Mouse (Mus musculus): Measurements from ENCODE around the gene Slc25a20. TPM values are rescaled to one million over a fixed set of nuclear protein-coding genes. Genes with fewer than 3 reads are reported as not detected.

Slc25a20 gene
- polyA plus RNA-seq, 1 experiment: 42.2 TPM

GRCm38 (mm10) chr9:108687181-108687580 is 25.3 kb downstream of the Slc25a20 start:
- Histone ChIP-seq H3K27me3 (replicated peaks; ENCODE audit: control insufficient read depth, insufficient read depth, low read length) (no peaks in the 10 kb centered on the region), H3K27ac (ENCODE audit: insufficient read depth, low read depth, low read length) (no peak overlapping the region), H3K4me3 (ENCODE audit: insufficient read depth, low read depth, low read length) (no peak overlapping the region), H3K4me1 (ENCODE audit: control insufficient read depth, insufficient read depth, low read length) (peaks cover 6% of the 10 kb centered on the region; the same call in 1 of the 2 replicates), H3K36me3 (ENCODE audit: control insufficient read depth, insufficient read depth, low read length) (no peaks in the 10 kb centered on the region)
- WGBS: 80% methylated on average over 6 of the region's 6 CpGs
- DNase-seq: peak; percentile 31
- TF ChIP-seq POLR2A (IDR thresholded peaks at IDR 0.05; ENCODE audit: low read depth, low read length) (no peak), CTCF (conservative IDR thresholded peaks at IDR 0.05; ENCODE audit: insufficient read depth, insufficient read length, low read depth, low read length) (no peak)

- H3K27ac ChIP-seq (ENCODE audit: insufficient read depth, low read depth, low read length): no peak overlapping the region
- H3K36me3 ChIP-seq (ENCODE audit: control insufficient read depth, insufficient read depth, low read length): no peaks in the 10 kb centered on the region
- no peaks in the 10 kb centered on the region for H3K27me3 ChIP-seq (replicated peaks; ENCODE audit: control insufficient read depth, insufficient read depth, low read length)
- no peak for DNase-seq
- no peak overlapping the region for H3K4me3 ChIP-seq (ENCODE audit: insufficient read depth, low read depth, low read length)
- 83% methylated on average over 2 of the region's 2 CpGs for WGBS
- TF ChIP-seq CTCF (conservative IDR thresholded peaks at IDR 0.05; ENCODE audit: insufficient read depth, insufficient read length, low read depth, low read length) (no peak), POLR2A (IDR thresholded peaks at IDR 0.05; ENCODE audit: low read depth, low read length) (no peak)
- H3K4me1 ChIP-seq (ENCODE audit: control insufficient read depth, insufficient read depth, low read length): peaks cover 6% of the 10 kb centered on the region; the same call in 1 of the 2 replicates
These were observed 25.8 kb downstream of the Slc25a20 start for GRCm38 (mm10) chr9:108687686-108688085.

DNA sequence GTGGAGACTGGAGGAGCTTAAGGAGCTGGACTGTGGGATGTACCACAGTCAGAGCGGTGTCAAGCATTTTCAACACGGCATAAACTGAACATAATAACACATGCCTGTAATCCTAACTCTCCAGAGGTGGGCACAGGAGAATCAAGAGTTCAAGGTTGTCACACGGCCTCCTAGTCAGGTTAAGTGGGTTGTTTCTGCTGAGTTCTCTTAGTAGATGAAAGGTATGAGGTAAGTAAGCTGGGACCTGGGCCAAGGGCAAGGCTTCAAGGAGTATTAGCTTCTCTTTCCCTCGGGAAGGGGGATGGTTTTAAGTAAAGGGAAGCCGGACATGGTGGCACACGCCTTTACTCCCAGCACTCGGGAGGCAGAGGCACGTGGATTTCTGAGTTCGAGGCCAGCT is 26.6 kb downstream of the Slc25a20 start:
- H3K27ac ChIP-seq (ENCODE audit: insufficient read depth, low read depth, low read length): no peak overlapping the region
- no peak for TF ChIP-seq CTCF (conservative IDR thresholded peaks at IDR 0.05; ENCODE audit: insufficient read depth, insufficient read length, low read depth, low read length)
- WGBS: 74% methylated on average over 9 of the region's 9 CpGs
- H3K27me3 ChIP-seq (replicated peaks; ENCODE audit: control insufficient read depth, insufficient read depth, low read length): no peaks in the 10 kb centered on the region
- H3K4me3 ChIP-seq (ENCODE audit: insufficient read depth, low read depth, low read length): no peak overlapping the region
- no peak for DNase-seq
- no peaks in the 10 kb centered on the region for H3K36me3 ChIP-seq (ENCODE audit: control insufficient read depth, insufficient read depth, low read length)
- H3K4me1 ChIP-seq (ENCODE audit: control insufficient read depth, insufficient read depth, low read length): peaks cover 10% of the 10 kb centered on the region; the same call in 1 of the 2 replicates

DNA sequence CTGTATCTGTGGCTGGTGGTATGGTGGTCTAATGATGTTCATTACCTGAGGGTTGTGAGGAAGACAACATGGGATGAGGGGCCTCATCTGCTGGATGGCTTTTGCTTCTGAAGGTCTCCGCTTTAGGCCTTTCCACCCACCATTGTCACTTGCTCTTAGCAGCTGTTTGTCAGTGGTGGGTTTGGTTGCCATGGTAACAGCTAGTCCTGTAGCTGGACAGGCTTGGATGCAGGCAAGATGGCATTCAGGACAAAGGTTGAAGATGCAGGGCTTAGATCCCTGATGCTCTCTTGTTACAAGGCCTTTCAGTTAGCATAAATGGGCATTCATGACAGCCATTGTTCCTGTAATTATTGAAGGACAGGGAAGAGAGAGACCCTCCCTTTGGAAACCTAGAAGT is 27.2 kb downstream of the Slc25a20 start, which contains the start of gene Prkar2a:
Gene Prkar2a (plus strand): TSS at position 209 of the 400 bp plus-strand sequence.
- TF ChIP-seq POLR2A (IDR thresholded peaks at IDR 0.05; ENCODE audit: low read depth, low read length) (no peak), CTCF (conservative IDR thresholded peaks at IDR 0.05; ENCODE audit: insufficient read depth, insufficient read length, low read depth, low read length) (no peak)
- whole genome bisulfite sequencing: 96% methylated on average over 1 of the region's 1 CpGs
- no peaks in the 10 kb centered on the region for H3K36me3 ChIP-seq (ENCODE audit: control insufficient read depth, insufficient read depth, low read length)

DNA sequence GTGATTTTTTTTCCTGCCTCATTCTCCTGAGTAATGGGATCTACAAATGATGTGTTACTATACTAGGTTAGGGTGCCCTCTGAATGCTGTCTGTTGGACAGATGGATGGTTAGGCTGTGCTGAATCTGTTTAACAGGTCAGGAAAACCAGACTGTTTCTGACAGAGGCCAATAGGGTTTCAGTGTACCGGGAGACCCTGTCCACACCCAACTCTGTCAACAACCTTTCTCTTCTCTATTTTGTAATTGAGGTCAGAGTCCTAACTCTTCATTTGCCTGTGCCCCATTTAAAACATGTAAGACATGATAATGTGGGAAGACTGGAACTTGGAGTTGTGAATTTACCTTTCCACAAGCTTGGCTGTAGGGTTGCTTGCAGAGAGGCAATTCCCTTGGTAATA is 28.1 kb downstream of the Slc25a20 start:
- peaks cover 15% of the 10 kb centered on the region; the same call in 1 of the 2 replicates for H3K4me1 ChIP-seq (ENCODE audit: control insufficient read depth, insufficient read depth, low read length)
- no peak for TF ChIP-seq POLR2A (IDR thresholded peaks at IDR 0.05; ENCODE audit: low read depth, low read length)
- H3K27ac ChIP-seq (ENCODE audit: insufficient read depth, low read depth, low read length): no peak overlapping the region

More for the DNA sequence above, 27.2 kb downstream of the Slc25a20 start, which contains the start of gene Prkar2a:
- H3K27ac ChIP-seq (ENCODE audit: insufficient read depth, low read depth, low read length): no peak within 1 kb of the TSS
- no peaks in the 10 kb centered on the region for H3K27me3 ChIP-seq (replicated peaks; ENCODE audit: control insufficient read depth, insufficient read depth, low read length)
- H3K4me3 ChIP-seq (ENCODE audit: insufficient read depth, low read depth, low read length): no peak within 1 kb of the TSS
- H3K4me1 ChIP-seq (ENCODE audit: control insufficient read depth, insufficient read depth, low read length): peaks cover 14% of the 10 kb centered on the region; the same call in 1 of the 2 replicates
- no peak for DNase-seq

GRCm38 (mm10) chr9:108690914-108691313 is 29.0 kb downstream of the Slc25a20 start:
- no peak for TF ChIP-seq CTCF (conservative IDR thresholded peaks at IDR 0.05; ENCODE audit: insufficient read depth, insufficient read length, low read depth, low read length)
- no peak for TF ChIP-seq POLR2A (IDR thresholded peaks at IDR 0.05; ENCODE audit: low read depth, low read length)
- H3K27ac ChIP-seq (ENCODE audit: insufficient read depth, low read depth, low read length): no peak overlapping the region
- H3K4me1 ChIP-seq (ENCODE audit: control insufficient read depth, insufficient read depth, low read length): peaks cover 15% of the 10 kb centered on the region; the same call in 1 of the 2 replicates
- 88% methylated on average over 6 of the region's 6 CpGs for WGBS
- DNase-seq: peak; percentile 21
- no peak overlapping the region for H3K4me3 ChIP-seq (ENCODE audit: insufficient read depth, low read depth, low read length)
- H3K36me3 ChIP-seq (ENCODE audit: control insufficient read depth, insufficient read depth, low read length): no peaks in the 10 kb centered on the region
- H3K27me3 ChIP-seq (replicated peaks; ENCODE audit: control insufficient read depth, insufficient read depth, low read length): no peaks in the 10 kb centered on the region

More for the DNA sequence above, 28.1 kb downstream of the Slc25a20 start:
- H3K27me3 ChIP-seq (replicated peaks; ENCODE audit: control insufficient read depth, insufficient read depth, low read length): no peaks in the 10 kb centered on the region
- DNase-seq: no peak
- WGBS: 83% methylated on average over 1 of the region's 1 CpGs
- no peak overlapping the region for H3K4me3 ChIP-seq (ENCODE audit: insufficient read depth, low read depth, low read length)
- H3K36me3 ChIP-seq (ENCODE audit: control insufficient read depth, insufficient read depth, low read length): no peaks in the 10 kb centered on the region

- 57% methylated on average over 8 of the region's 8 CpGs for WGBS
- DNase-seq: peak; percentile 17
- H3K36me3 ChIP-seq (ENCODE audit: control insufficient read depth, insufficient read depth, low read length): no peaks in the 10 kb centered on the region
- peak overlapping the region; percentile 65; the same call in 1 of the 2 replicates for H3K27ac ChIP-seq (ENCODE audit: insufficient read depth, low read depth, low read length)
- no peaks in the 10 kb centered on the region for H3K27me3 ChIP-seq (replicated peaks; ENCODE audit: control insufficient read depth, insufficient read depth, low read length)
- H3K4me3 ChIP-seq (ENCODE audit: insufficient read depth, low read depth, low read length): peak overlapping the region; percentile 66; the same call in 1 of the 2 replicates
- peaks cover 15% of the 10 kb centered on the region; the same call in 1 of the 2 replicates for H3K4me1 ChIP-seq (ENCODE audit: control insufficient read depth, insufficient read depth, low read length)
- TF ChIP-seq POLR2A (IDR thresholded peaks at IDR 0.05; ENCODE audit: low read depth, low read length): no peak
- TF ChIP-seq CTCF (conservative IDR thresholded peaks at IDR 0.05; ENCODE audit: insufficient read depth, insufficient read length, low read depth, low read length): no peak
These were observed 29.5 kb downstream of the Slc25a20 start for GRCm38 (mm10) chr9:108691371-108691770.

Data from kidney, adult 2 months (tissue).